Mouse (Mus musculus) erythroblast, embryonic 14.5 days (primary cell): Measurements from ENCODE around the gene Olfr1347.

Experiments
- GATA1 ChIP-seq: IDR thresholded peaks from 2 replicates; pipeline ENCODE4 v1.6.1; 2012; ENCODE audit warnings: low read length, inconsistent platforms, mixed read lengths
- TAL1 ChIP-seq: IDR thresholded peaks from 3 replicates; pipeline ENCODE4 v1.6.1; 2012; ENCODE audit warnings: low read length, inconsistent platforms, mixed read lengths

GRCm38 (mm10) chr7:6525001-6525400 is 25.4 kb upstream of the Olfr1347 start:
- no peak for TF ChIP-seq TAL1
- no peak for TF ChIP-seq GATA1
